Mouse (Mus musculus) kidney, postnatal 36 days (tissue): ENCODE measurements around the gene Gpr107.

Source experiments
- DNase-seq, 2 experiments: peaks; one replicate each; pipeline ENCODE4 v3.0.0; 2021 to 2022; ENCODE audit warnings: mixed read lengths in 2 of 2

Gene Gpr107

DNA sequence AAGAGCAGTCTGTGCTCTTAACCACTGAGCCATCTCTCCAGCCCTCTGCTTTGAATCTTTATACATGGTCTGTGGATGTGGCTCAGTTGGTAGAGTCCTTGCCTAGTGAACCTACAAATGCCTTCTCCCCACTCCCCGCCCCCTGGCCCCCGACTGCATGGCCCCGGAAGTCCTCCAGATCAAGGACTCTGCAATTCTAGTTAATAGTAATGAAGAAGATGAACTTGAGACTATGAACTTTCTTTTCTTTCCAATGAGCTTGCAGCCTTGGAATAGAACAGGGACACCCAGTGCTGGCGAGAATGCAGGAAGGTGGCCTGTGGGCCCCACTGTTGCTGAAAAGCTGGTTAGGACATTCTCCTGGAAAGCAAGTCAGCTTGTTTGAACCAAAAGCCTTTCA is 100.1 kb downstream of the Gpr107 start:
- peak; percentile 76 to 80 for DNase-seq

DNA sequence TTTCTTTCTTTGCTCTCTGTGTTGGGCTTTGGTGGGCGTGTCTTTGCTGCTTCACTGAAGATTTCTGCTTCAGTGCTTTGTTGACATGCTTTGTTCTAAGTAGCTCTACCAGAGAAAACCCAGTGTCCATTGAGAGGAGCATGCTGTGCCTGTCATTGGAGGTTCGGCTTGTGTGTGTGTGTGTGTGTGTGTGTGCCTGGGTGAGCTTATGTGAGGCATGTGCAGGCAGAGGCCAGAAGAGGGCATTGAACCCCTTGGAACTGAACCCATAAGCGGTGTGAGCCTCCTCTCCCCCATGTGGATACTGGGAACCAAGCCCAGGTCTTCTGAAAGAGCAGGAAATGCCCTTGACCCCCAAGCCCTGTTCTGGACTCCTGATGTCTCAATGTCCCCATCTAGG is 101.3 kb downstream of the Gpr107 start:
- peak; percentile 66 to 80 for DNase-seq

DNA sequence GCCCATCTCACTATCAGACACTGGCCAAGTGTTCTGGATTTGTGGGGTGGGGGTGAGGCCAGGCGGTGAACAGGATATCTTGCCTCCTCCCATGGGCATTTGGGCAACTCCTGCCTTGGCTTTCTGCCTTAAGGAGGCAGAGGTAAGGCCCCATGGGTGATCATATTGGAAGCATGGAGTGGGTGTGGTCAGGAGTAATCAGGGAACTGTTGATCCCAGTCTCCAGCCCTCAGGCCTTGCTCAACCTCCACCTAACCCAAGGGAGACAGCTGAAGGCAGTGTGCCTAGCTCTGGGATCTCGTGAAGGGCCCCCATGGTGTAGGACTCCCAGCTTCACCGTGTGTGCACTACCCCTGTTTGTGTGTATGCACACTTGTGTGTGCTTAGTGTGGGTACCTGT is 102.7 kb downstream of the Gpr107 start:
- no peak for DNase-seq

DNA sequence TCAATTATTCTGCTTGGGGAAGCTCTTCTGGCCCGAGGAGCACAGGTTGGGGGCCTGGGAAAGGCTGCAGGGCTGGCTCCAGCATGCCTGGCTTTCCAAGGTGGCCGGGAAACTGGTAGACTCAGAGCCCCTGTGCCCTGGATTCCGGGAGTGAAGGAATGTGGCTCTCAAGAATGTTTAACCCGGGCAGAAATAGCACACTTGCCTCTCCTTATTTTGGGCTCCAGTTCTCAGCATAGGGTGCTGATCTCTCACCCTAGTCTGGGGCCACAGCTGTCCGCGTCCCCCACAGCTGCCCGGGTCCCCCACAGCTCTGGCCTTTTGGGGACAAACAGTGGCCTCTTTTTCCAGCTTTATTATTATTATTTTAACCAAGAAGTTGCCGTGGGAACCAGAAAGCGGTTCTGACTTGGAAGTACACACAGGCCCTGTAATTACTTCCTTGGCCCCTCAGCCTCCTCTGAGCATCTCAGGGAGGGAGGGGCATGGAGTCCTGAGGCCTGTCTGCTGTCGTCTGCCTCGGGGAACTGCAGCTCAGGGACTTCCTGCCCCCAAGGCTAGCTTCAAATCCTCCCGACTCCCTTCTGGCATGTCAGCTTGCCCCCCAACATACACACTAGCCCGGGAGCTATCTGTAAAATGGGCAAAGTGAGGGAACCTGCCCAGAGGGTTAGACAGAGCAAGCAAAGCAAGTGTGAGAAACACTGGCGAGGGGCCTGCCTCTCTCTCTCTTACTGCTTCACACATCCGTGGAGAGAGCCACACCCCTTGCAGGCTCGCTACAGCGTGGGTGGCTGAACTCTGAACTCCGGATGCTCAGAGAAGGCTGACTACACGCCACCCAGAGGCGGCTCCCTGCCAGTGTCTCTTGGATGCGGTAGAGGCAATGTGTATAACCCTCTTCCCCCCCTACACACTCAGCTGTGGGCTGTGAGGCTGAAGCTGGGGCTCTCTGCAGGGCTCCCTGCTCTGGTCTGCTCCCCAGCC is 104.1 kb downstream of the Gpr107 start:
- peak; percentile 83 to 86 for DNase-seq

DNA sequence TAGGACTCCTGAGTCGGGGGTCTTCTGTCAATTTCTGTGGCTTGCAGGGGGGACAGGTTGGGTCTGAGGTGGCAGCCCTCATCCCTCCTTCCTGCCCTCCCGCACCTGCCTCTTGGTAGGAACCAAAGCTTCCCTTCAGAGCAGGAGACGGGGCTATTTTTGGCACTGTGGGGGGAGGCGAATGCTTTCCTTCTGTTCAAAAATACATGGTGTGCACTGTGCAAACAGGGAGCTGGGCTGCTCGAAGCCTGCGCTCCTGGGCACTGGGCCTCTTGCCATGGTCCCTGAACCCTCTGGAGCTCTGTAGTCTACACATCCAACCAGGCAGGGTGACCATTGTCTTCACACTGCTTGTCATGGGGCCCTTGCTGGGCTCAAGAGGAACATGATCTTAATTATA is 105.0 kb downstream of the Gpr107 start:
- no peak for DNase-seq

DNA sequence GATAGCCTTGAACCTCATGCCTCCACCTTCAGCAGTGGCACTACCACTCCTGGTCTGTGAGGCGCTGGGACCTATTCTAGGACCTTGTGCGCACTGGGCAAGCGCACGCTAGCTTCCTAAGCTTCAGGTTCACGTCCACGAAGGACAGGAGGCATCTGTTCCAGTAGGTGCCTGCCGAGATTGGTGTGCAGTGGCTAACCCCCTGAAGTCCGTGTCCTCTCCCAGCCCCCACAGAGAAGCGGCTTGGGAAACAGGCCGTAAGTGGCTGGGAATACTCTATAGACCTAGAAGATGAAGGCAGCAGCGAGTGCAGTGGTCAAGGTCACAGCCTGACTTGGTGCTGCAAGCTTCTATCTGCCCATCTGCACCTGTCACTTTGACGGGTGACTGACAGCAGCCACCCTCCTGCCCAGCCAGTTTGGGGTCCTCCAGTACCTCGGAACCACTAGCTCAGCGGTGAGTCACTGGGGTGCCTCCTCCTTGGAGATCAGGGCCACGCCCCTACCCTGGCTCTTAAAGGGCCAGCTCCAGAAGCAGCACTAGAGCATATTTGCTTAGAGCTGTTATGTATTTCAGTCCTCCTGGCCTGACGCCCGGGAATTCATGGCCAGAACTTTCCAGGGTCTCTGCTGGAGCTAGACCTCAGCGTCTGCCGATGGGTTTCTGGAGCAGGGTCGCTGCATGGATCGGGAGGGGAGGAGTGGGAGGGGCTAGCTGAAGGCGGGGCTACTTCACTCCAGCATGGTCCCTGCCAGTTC is 106.7 kb downstream of the Gpr107 start:
- DNase-seq = peak; percentile 82 to 87

DNA sequence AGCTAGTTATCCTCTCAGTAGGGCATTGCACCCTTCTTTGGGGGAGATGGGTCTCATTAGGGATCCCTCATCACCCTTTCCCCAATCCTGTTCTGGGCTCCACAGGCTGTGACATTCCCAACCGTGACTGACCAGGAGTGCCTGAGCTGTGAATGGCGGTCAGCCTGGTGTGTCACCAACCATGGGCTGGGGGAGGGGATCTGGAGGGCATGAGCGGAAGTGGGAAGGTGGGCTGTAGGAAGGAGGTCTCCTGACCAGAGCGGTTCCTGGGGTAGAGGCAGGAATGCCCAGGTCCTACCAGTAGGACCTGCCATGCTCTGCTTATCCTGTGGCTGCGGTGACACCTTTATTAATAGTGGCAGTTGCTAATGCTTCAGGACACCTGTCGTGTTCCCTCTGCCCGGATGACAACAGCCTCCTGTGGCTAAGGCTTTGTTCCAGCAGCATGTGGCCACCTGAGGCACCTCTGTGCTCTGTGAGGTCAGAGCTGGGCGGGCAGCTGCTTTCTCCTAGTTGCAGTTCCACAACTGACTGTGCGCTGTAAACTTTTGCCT is 107.3 kb downstream of the Gpr107 start:
- no peak for DNase-seq

DNA sequence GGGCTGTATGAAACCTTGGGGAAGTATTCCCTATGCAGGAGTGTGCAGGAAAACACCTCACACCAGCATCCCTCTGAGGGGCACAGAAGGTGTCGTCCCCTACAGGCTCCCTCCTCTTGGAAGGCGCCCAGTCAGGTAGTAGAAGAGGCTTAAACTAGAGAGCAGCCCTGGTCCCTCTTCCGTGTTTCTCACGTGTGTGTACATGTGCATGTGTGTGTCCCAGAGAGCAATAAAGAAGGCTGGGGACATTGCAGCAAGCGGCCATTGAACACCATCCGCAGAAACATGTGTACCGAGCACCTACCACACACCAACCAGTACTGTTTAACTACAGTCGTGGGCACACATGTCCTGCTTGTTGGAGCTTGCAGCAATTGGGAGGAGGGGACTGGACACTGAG is 108.4 kb downstream of the Gpr107 start:
- DNase-seq = no peak

DNA sequence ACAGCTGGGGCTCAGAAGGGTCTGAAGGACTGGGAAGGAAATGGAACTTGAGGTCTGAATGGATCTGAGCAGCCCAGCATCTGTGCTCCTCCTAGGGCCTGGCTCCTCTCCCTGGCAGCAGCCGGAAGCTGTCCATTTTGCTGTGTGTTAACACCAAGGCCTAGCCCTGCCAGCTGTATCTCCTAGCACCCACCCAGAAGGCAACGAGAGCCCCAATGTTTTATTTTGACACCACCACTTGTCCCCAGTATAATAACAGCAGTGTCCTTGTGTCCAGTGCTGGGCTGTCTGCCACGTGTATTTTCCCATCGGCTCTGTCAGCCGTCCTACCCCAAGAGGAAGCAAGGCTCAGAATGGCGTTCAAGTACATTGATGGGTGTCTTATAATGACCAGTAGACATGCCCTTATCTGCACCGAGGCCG is 110.9 kb downstream of the Gpr107 start:
- no peak for DNase-seq

DNA sequence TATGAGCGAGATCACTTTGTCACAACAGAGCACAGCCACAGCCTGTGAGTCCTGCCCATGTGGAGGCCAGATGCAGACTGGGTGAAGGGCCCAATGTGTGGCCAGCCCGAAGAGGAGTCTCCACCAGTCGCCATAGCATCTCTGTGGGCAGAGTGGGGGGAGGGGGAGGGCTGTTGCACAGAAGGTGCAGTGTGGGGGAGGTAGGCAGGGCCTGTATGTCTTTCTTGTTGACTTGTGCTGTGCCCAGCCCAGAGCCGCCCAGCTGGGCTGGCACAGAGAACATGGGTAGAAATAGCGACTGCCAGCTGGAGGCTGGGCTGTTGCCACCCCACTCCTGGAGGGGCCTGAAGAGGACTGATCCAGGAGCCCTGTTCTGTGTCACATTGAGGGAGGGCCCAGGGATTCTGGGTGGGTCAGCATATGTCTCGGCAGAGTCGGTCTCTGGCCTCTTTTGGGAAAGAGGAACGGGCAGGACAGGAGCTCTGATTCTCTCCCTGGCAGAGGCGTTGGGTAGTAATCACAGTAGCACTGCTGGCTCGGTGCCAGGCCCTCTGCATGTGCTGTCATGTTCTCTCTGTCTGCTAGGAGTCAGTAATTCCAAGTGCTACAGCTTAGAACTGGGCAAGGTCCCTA is 111.7 kb downstream of the Gpr107 start:
- peak; percentile 61 to 83 for DNase-seq

DNA sequence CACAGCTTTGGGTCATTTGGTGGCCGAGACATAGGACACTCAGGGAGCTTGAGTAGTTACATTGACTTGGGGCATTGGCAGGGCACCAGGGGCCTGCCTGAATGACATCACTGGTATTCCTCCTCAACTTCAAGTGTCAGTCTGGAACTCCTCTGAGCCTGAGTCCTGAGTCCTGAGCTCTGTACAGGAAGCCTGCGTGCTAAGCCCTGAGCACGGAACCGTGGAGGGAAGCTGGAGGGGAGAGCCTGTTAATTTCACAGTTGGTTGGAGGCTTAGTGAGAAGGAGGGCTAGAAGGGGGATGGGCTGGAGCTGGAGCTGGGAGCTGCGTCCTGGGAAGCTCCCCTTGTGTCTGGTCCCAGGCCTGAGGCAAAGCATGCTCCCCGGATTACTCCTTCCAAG is 115.3 kb downstream of the Gpr107 start:
- DNase-seq = no peak
